9 mouse cellular contexts compared by ENCODE assay signal in genomic region chr19:20706747-20707146, GRCm38 (mm10).
"Had no signal": no experiment of that assay in that cellular context is flagged by ENCODE, and none has a peak within 500 bp of the region (broad histone marks: within the 10 kb centered on the region; RNA-seq: fewer than 3 reads in every experiment).

No protein-coding gene starts in this region.

- H3K4me3 ChIP-seq: liver, embryonic 12.5 days; midbrain, embryonic 12.5 days had no signal

- H3K4me1 ChIP-seq: liver, embryonic 12.5 days had no signal

- H3K36me3 ChIP-seq: liver, embryonic 12.5 days; midbrain, embryonic 12.5 days had no signal

- H3K27me3 ChIP-seq: liver, embryonic 12.5 days; midbrain, embryonic 12.5 days had no signal

- H3K9me3 ChIP-seq: liver, embryonic 12.5 days; midbrain, embryonic 12.5 days had no signal

- DNase-seq: kidney, adult 11 months; left cerebral cortex, postnatal 4 days; lung, embryonic 14.5 days; lung, postnatal 10 days; lung, postnatal 4 days; right cerebral cortex, postnatal 25 days; thymus, postnatal 4 days had no signal

- H3K27ac ChIP-seq: liver, embryonic 12.5 days; midbrain, embryonic 12.5 days had no signal

- ATAC-seq: liver, embryonic 12.5 days had no signal
